Mouse (Mus musculus): ENCODE data around the gene Magi1. TPM values are rescaled to one million over a fixed set of nuclear protein-coding genes. Genes with fewer than 3 reads are reported as not detected.

The Magi1 gene
- polyA plus RNA-seq, 1 experiment = 16.3 TPM

GRCm38 (mm10) chr6:93786220-93786619 lies 497.5 kb downstream of the Magi1 start:
- TF ChIP-seq CTCF (IDR thresholded peaks at IDR 0.05; ENCODE audit: borderline replicate concordance, insufficient read depth, low read length) (no peak), POLR2A (IDR thresholded peaks at IDR 0.05; ENCODE audit: low read depth, low read length) (no peak)
- Histone ChIP-seq H3K4me3 (ENCODE audit: insufficient read depth, low read length) (no peak overlapping the region), H3K27ac (ENCODE audit: insufficient read depth, low read length) (no peak overlapping the region), H3K4me1 (ENCODE audit: control insufficient read depth, insufficient read depth, low read length) (no peaks in the 10 kb centered on the region)

GRCm38 (mm10) chr6:93771081-93771480 lies 512.6 kb downstream of the Magi1 start:
- H3K27ac ChIP-seq (ENCODE audit: insufficient read depth, low read length) = no peak overlapping the region
- no peak for TF ChIP-seq CTCF (IDR thresholded peaks at IDR 0.05; ENCODE audit: borderline replicate concordance, insufficient read depth, low read length)
- no peak for TF ChIP-seq POLR2A (IDR thresholded peaks at IDR 0.05; ENCODE audit: low read depth, low read length)

GRCm38 (mm10) chr6:93770283-93771025 lies 513.3 kb downstream of the Magi1 start:
- Histone ChIP-seq H3K27ac (ENCODE audit: insufficient read depth, low read length) (no peak overlapping the region), H3K4me1 (ENCODE audit: control insufficient read depth, insufficient read depth, low read length) (no peaks in the 10 kb centered on the region), H3K4me3 (ENCODE audit: insufficient read depth, low read length) (no peak overlapping the region)
- TF ChIP-seq CTCF (IDR thresholded peaks at IDR 0.05; ENCODE audit: borderline replicate concordance, insufficient read depth, low read length) = no peak
- TF ChIP-seq POLR2A (IDR thresholded peaks at IDR 0.05; ENCODE audit: low read depth, low read length) = no peak

More at GRCm38 (mm10) chr6:93771081-93771480, 512.6 kb downstream of the Magi1 start:
- Histone ChIP-seq H3K4me3 (ENCODE audit: insufficient read depth, low read length) (no peak overlapping the region), H3K4me1 (ENCODE audit: control insufficient read depth, insufficient read depth, low read length) (no peaks in the 10 kb centered on the region)

GRCm38 (mm10) chr6:93758114-93758513 lies 525.6 kb downstream of the Magi1 start:
- Histone ChIP-seq H3K4me3 (ENCODE audit: insufficient read depth, low read length) (no peak overlapping the region), H3K27ac (ENCODE audit: insufficient read depth, low read length) (no peak overlapping the region), H3K4me1 (ENCODE audit: control insufficient read depth, insufficient read depth, low read length) (no peaks in the 10 kb centered on the region; the same call in 1 of the 2 replicates)
- TF ChIP-seq POLR2A (IDR thresholded peaks at IDR 0.05; ENCODE audit: low read depth, low read length) = no peak
- no peak for TF ChIP-seq CTCF (IDR thresholded peaks at IDR 0.05; ENCODE audit: borderline replicate concordance, insufficient read depth, low read length)

- peak; percentile 95 for TF ChIP-seq CTCF (IDR thresholded peaks at IDR 0.05; ENCODE audit: borderline replicate concordance, insufficient read depth, low read length)
- no peak for TF ChIP-seq POLR2A (IDR thresholded peaks at IDR 0.05; ENCODE audit: low read depth, low read length)
- Histone ChIP-seq H3K4me1 (ENCODE audit: control insufficient read depth, insufficient read depth, low read length) (no peaks in the 10 kb centered on the region; the same call in 1 of the 2 replicates), H3K27ac (ENCODE audit: insufficient read depth, low read length) (no peak overlapping the region), H3K4me3 (ENCODE audit: insufficient read depth, low read length) (no peak overlapping the region)
Observed at GRCm38 (mm10) chr6:93757353-93758087, 526.2 kb downstream of the Magi1 start.

- H3K27ac ChIP-seq (ENCODE audit: insufficient read depth, low read length) = no peak overlapping the region
- no peak for TF ChIP-seq CTCF (IDR thresholded peaks at IDR 0.05; ENCODE audit: borderline replicate concordance, insufficient read depth, low read length)
- no peak for TF ChIP-seq POLR2A (IDR thresholded peaks at IDR 0.05; ENCODE audit: low read depth, low read length)
- H3K4me1 ChIP-seq (ENCODE audit: control insufficient read depth, insufficient read depth, low read length) = no peaks in the 10 kb centered on the region
- no peak overlapping the region for H3K4me3 ChIP-seq (ENCODE audit: insufficient read depth, low read length)
Observed at GRCm38 (mm10) chr6:93743145-93743544, 540.6 kb downstream of the Magi1 start.

GRCm38 (mm10) chr6:93739786-93740185 lies 543.9 kb downstream of the Magi1 start:
- Histone ChIP-seq H3K27ac (ENCODE audit: insufficient read depth, low read length) (no peak overlapping the region), H3K4me1 (ENCODE audit: control insufficient read depth, insufficient read depth, low read length) (no peaks in the 10 kb centered on the region), H3K4me3 (ENCODE audit: insufficient read depth, low read length) (no peak overlapping the region)
- TF ChIP-seq CTCF (IDR thresholded peaks at IDR 0.05; ENCODE audit: borderline replicate concordance, insufficient read depth, low read length) = no peak
- no peak for TF ChIP-seq POLR2A (IDR thresholded peaks at IDR 0.05; ENCODE audit: low read depth, low read length)

DNA sequence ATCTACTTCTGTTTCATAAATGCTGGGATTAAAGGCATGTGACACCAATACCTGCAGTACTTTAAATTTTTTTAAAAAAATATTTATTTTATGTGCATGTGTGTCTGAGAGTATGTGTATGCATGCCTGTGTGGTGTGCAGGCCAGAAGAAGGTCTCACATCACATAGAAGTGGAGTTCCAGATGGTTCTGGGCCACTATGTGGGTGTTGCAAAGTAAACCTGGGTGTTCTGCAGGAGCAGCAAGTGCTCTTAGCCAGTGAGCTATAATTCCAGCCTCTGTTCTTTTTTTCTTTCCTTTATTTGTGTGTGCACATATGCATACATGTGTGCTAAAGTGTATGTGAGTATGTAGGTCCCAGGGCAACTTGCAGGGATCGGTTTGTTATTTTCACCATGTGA lies 546.6 kb downstream of the Magi1 start:
- Histone ChIP-seq H3K4me1 (ENCODE audit: control insufficient read depth, insufficient read depth, low read length) (no peaks in the 10 kb centered on the region), H3K4me3 (ENCODE audit: insufficient read depth, low read length) (no peak overlapping the region), H3K27ac (ENCODE audit: insufficient read depth, low read length) (no peak overlapping the region)
- TF ChIP-seq POLR2A (IDR thresholded peaks at IDR 0.05; ENCODE audit: low read depth, low read length) = no peak
- TF ChIP-seq CTCF (IDR thresholded peaks at IDR 0.05; ENCODE audit: borderline replicate concordance, insufficient read depth, low read length) = no peak

DNA sequence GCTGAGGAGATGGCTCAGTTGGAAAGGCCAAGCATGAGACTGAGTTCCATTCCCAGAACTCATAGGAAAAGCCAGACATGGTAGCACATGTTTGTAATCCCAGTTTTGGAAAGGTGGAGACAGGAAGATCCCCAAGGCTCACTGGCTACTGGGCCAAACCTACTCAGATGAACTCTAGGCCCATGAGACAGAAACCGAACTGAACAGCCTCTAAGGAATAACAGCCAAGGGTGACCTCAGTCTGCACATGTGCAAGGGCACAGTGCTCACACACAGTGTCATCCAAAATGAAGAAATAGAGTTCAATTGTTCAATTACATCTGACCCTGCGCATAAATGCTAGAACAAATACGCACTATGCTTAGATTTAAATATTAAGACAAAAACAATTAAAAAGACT lies 547.6 kb downstream of the Magi1 start:
- Histone ChIP-seq H3K4me1 (ENCODE audit: control insufficient read depth, insufficient read depth, low read length) (no peaks in the 10 kb centered on the region), H3K27ac (ENCODE audit: insufficient read depth, low read length) (no peak overlapping the region), H3K4me3 (ENCODE audit: insufficient read depth, low read length) (no peak overlapping the region)
- TF ChIP-seq POLR2A (IDR thresholded peaks at IDR 0.05; ENCODE audit: low read depth, low read length) (no peak), CTCF (IDR thresholded peaks at IDR 0.05; ENCODE audit: borderline replicate concordance, insufficient read depth, low read length) (no peak)

DNA sequence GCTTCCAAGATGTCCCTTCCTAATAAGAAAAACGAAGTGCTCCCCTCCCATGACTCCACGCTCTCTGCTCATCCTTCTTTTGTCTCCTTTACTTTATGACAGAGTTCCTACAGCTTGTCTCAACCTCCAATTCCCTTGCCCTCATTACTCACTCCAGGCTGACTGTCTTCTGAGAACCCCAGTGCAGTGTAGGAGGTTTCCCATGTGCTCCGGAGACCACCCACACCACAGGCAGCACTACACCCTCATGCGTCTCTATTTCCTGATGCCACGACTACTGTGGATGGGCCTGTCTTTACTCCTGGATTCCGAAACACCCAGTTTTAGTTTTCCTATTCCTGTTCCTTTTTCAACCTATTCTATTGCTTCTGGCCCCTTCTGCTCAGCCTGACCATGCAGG lies 549.9 kb downstream of the Magi1 start:
- Histone ChIP-seq H3K27ac (ENCODE audit: insufficient read depth, low read length) (no peak overlapping the region), H3K4me3 (ENCODE audit: insufficient read depth, low read length) (no peak overlapping the region), H3K4me1 (ENCODE audit: control insufficient read depth, insufficient read depth, low read length) (no peaks in the 10 kb centered on the region)
- no peak for TF ChIP-seq CTCF (IDR thresholded peaks at IDR 0.05; ENCODE audit: borderline replicate concordance, insufficient read depth, low read length)
- TF ChIP-seq POLR2A (IDR thresholded peaks at IDR 0.05; ENCODE audit: low read depth, low read length) = no peak
